Mouse (Mus musculus) spleen, postnatal 4 days (tissue): ENCODE data around the gene Hk2.

Source experiments
- DNase-seq, 2 experiments: peaks; one replicate each; pipeline ENCODE4 v3.0.0; 2022; ENCODE audit warnings: low spot score in 2 of 2

Hk2 gene

DNA sequence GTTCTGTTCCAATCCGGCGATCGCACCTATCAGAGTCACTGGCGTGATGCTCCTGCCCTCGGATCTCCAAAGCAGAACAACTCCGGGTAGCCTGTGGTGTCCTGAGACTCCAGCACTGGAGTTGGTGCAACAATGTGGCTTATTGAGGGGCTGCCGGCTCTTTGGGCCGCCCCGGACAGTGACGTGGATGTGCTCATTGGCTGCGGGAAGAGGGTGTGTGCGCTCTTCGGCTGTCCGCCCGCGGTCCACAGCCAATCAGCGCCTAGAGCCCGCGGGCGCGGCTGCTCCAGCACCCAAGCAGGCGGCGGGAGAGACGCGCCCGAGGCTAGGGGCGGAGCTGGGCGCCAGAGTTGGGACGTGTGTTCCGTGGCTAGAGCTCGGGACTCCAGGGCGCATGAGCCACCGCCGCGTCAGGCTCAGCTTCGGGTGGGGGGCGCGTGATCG lies at the start of gene Hk2:
Gene Hk2 (minus strand): TSS at position 134 of the 444 bp plus-strand sequence.
- DNase-seq = peak; percentile 72 to 83

DNA sequence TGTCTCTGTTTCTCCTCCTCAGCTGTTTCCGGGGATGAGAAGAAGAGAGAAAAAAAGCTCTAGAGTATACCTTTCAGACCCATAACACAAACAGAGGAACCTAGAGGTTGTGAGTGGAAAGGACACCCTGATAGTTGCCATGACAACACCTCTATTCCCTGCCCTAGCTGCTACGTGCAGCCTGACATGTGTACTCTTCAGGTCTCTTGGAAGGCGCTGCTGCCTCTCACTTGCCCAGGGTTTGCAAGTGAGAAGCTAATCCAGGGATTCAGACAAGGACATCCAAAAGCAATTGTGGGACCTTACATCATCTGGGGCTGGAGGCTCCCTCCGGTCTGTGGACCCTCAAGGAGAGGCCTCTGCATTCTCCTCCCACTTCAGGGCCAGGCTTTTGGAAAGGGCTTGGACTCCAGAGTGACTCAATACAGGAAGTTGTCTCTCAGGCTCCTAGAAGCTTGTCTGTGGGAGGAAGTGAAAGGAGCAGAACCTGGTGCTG lies 47.6 kb upstream of the Hk2 start:
- no peak for DNase-seq

GRCm38 (mm10) chr6:82820716-82821115 lies 46.5 kb upstream of the Hk2 start:
- no peak for DNase-seq

- no peak for DNase-seq
Measured at GRCm38 (mm10) chr6:82814821-82815220, 40.6 kb upstream of the Hk2 start.

- no peak for DNase-seq
Measured at GRCm38 (mm10) chr6:82807984-82808700, 33.9 kb upstream of the Hk2 start.

GRCm38 (mm10) chr6:82806971-82807370 lies 32.7 kb upstream of the Hk2 start:
- no peak for DNase-seq

- no peak for DNase-seq
Measured at GRCm38 (mm10) chr6:82806503-82806902, 32.2 kb upstream of the Hk2 start.

GRCm38 (mm10) chr6:82805894-82806293 lies 31.6 kb upstream of the Hk2 start:
- DNase-seq = no peak

DNA sequence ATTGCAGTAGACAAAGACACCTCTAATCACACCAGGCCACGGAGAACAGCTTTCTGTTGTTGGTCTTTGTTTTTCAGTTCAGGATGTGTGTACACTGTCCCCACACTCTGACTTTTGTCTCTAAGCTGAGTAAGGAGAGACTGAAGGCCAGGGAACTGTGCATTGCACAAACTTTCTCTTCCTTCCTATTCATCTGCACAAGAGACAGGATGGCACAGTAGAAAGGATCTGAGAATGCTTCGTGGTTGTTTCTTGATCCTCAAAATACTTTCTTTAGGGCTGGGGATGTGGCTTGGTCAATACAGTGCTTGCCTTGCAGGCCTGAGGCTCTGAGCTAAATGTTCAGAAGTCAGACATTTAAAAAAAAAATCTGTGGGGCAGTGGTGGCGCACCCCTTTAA lies 30.7 kb upstream of the Hk2 start:
- DNase-seq = no peak

GRCm38 (mm10) chr6:82798202-82798737 lies 24.0 kb upstream of the Hk2 start:
- no peak for DNase-seq

- DNase-seq = no peak
Measured at GRCm38 (mm10) chr6:82797300-82797839, 23.1 kb upstream of the Hk2 start.

GRCm38 (mm10) chr6:82790864-82791263 lies 16.6 kb upstream of the Hk2 start:
- no peak for DNase-seq

DNA sequence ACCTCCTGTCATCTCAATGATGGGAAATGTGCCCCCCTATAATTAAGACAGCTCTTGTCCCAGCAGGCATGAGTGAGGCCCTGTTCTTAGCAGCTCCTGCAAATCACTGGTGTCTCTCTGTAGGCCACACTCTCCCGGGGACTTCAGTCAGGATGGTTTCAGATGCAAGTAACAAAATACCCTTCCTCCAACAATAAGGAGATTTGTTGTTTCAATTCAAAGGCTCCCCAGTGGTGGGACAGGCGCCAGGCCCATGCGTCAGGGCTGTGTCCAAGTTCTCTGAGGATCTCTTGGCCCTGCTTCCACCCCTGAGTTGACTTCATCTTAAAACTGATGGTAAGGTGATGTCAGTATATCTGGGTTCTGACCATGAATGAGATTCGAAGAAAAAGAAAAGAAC lies 9.7 kb upstream of the Hk2 start:
- no peak for DNase-seq

- no peak for DNase-seq
Measured at GRCm38 (mm10) chr6:82780802-82781393, 6.6 kb upstream of the Hk2 start.

- DNase-seq = no peak
Measured at GRCm38 (mm10) chr6:82780369-82780768, 6.1 kb upstream of the Hk2 start.

DNA sequence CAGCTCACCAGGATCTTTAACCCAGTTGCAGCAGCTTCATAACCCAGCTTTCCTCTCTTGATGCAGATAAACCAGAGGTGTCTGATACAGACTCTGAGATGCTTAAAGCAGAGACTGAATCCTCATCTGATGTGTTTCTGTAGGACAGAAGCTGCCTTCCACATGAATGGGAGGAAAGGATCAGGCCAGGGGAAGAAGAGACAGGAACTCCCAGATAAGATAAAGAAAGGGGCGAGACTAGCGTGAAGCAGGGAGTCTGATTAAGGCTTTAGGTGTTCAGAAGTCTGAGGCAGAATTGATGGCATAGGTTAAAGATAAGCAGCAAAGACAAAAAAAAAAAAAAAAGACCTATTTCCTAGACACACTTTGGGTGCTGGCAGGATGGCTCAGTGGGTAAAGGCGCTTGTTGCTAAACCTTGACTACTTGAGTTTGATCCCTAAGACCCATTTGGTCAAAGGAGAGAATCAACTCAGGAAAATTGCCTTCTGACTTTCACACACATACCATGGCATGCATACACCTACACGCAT lies 2.9 kb upstream of the Hk2 start:
- DNase-seq = no peak

GRCm38 (mm10) chr6:82775386-82775785 lies 1.1 kb upstream of the Hk2 start:
- DNase-seq = no peak

DNA sequence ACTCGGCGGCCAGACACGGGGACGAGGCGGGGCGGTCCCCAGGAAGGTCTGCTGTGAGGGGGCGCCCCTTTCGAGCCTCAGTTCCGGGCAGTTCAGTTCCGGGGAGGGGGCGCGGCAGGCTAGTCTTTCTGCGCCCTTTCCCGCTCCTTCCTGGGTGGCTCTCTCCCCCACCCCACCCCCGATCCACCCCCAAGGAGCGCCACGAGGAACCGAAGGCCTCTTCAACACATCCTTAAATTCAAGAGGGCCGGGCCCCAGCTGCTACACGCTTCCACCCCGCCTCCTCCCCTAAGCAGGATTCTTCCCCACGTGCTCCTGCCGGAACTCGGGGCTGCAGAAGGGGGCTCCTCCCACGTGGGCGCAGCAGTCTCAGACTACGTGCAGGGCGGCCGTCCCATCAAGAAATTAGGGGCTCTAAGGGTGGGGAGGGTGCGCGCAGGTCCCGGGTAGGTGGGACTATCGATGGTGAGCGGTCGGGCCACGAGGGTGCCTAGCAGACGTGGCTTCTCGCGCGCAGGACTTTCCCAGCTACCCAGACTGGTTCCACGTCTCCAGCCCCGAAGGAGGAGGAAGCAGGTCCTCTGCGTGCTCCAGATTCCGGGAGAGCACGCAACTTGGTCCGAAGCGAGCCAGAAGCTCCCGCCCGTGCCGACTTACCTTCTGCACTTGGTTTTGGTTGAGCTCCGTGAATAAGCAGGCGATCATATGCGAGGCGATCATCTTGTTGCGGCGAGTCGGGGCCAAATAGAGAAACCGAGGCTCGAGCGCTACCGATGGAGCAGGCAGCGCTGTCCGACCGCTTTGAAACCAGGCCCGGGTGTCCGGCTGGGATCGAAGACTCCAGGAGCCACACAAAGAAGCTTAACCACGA lies 758 bp downstream of the Hk2 start:
- DNase-seq = peak; percentile 30 to 62

DNA sequence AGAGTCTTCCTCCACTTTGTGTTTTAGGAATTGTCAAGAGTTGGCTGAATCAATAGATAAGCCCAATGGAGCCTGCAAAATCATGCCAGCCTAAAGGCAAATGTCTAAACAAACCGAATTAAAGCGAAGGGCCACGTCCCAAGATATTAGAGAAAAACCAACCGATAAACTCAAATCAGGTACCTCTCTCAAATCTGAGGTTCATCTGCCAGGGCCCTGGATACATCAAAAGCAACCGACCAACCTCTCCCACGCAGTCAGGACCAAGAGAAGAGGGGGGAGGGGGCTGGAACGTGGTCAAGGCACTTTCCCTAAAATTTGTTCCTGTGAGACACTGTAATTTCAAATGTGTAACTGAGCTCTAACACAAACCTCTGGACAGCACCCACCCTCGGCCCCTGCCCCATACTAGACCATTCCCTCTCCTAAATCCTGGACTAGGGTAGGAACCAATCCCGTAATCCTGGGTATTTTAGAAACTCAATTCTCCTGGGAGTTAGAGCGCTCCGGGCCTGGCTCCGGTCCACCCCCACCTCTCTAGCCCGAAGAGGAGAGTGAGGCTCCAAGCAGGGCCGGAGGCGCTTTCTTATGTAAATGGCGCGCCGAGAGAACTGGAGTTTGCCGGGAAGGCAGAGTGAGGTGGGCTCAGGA lies 1.7 kb downstream of the Hk2 start:
- peak in 1 of 2 experiments; percentile 58 for DNase-seq

- DNase-seq = peak in 1 of 2 experiments; percentile 54
Measured at GRCm38 (mm10) chr6:82771981-82772409, 2.3 kb downstream of the Hk2 start.

GRCm38 (mm10) chr6:82771059-82771458 lies 3.2 kb downstream of the Hk2 start:
- no peak for DNase-seq
